Mouse (Mus musculus): ENCODE results near the gene Nfrkb. TPM values are rescaled to one million over a fixed set of nuclear protein-coding genes. Genes with fewer than 3 reads are reported as not detected.

Nfrkb gene
- polyA plus RNA-seq, 1 experiment from 2014 or later, result 27.5 TPM

DNA sequence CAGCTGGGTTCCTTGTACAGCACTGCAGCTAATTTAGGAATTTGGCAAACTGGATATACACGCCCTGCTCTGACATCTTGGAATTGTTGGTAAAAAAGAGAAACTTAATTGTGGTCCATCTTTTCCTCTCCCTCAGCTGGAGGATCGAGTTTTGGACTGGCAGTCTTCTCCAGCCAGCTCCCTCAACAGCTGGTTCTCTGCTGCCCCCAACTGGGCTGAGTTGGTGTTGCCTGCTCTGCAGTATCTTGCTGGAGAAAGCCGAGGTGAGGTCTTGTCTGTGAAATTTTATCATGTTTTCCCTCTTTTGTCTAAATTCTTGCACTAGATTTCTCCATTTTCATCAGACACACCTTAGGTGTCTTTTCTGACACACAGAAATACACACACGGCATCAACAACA lies 14.4 kb downstream of the Nfrkb start:
- Histone ChIP-seq H3K9me3 (ENCODE audit: control insufficient read depth, low read length) (no peaks in the 10 kb centered on the region), H3K4me3 (ENCODE audit: low read depth, low read length) (no peak overlapping the region), H3K4me1 (replicated peaks; ENCODE audit: control insufficient read depth, insufficient read depth, low read length) (no peaks in the 10 kb centered on the region), H3K4me2 (ENCODE audit: low read length) (no peak overlapping the region), H3K27ac (ENCODE audit: low read depth) (no peak overlapping the region), H3K36me3 (ENCODE audit: control insufficient read depth, insufficient read depth, low read length) (peaks cover 97% of the 10 kb centered on the region), H3K27me3 (replicated peaks; ENCODE audit: control insufficient read depth, insufficient read depth, low read length) (no peaks in the 10 kb centered on the region), H3K9ac (ENCODE audit: low read length) (no peak overlapping the region)
- DNase-seq (ENCODE audit: low spot score) (peak; percentile 91), ATAC-seq (replicated peaks; ENCODE audit: low FRiP score, low TSS enrichment, low read depth) (no peak)
- WGBS, result 55% methylated on average over 4 of the region's 4 CpGs

GRCm38 (mm10) chr9:31404311-31404710 lies 18.3 kb downstream of the Nfrkb start:
- no peak overlapping the region for H3K4me2 ChIP-seq (ENCODE audit: low read length)
- no peaks in the 10 kb centered on the region for H3K27me3 ChIP-seq (replicated peaks; ENCODE audit: control insufficient read depth, insufficient read depth, low read length)
- WGBS, result 78% methylated on average over 2 of the region's 2 CpGs
- no peaks in the 10 kb centered on the region for H3K4me1 ChIP-seq (replicated peaks; ENCODE audit: control insufficient read depth, insufficient read depth, low read length)
- peaks cover 82% of the 10 kb centered on the region for H3K36me3 ChIP-seq (ENCODE audit: control insufficient read depth, insufficient read depth, low read length)
- no peak overlapping the region for H3K9ac ChIP-seq (ENCODE audit: low read length)
- H3K4me3 ChIP-seq (ENCODE audit: low read depth, low read length), result no peak overlapping the region
- H3K9me3 ChIP-seq (ENCODE audit: control insufficient read depth, low read length), result no peaks in the 10 kb centered on the region
- DNase-seq (ENCODE audit: low spot score), result no peak
- no peak overlapping the region for H3K27ac ChIP-seq (ENCODE audit: low read depth)
- no peak for ATAC-seq (replicated peaks; ENCODE audit: low FRiP score, low TSS enrichment, low read depth)

GRCm38 (mm10) chr9:31405217-31405616 lies 19.2 kb downstream of the Nfrkb start:
- 61% methylated on average over 6 of the region's 6 CpGs for WGBS
- no peak overlapping the region for H3K4me2 ChIP-seq (ENCODE audit: low read length)
- H3K9ac ChIP-seq (ENCODE audit: low read length), result no peak overlapping the region
- H3K4me1 ChIP-seq (replicated peaks; ENCODE audit: control insufficient read depth, insufficient read depth, low read length), result no peaks in the 10 kb centered on the region
- no peak overlapping the region for H3K4me3 ChIP-seq (ENCODE audit: low read depth, low read length)
- H3K27ac ChIP-seq (ENCODE audit: low read depth), result no peak overlapping the region
- ATAC-seq (replicated peaks; ENCODE audit: low FRiP score, low TSS enrichment, low read depth), result no peak
- H3K36me3 ChIP-seq (ENCODE audit: control insufficient read depth, insufficient read depth, low read length), result peaks cover 83% of the 10 kb centered on the region
- no peaks in the 10 kb centered on the region for H3K9me3 ChIP-seq (ENCODE audit: control insufficient read depth, low read length)
- no peaks in the 10 kb centered on the region for H3K27me3 ChIP-seq (replicated peaks; ENCODE audit: control insufficient read depth, insufficient read depth, low read length)
- no peak for DNase-seq (ENCODE audit: low spot score)

- no peak overlapping the region for H3K4me2 ChIP-seq (ENCODE audit: low read length)
- 89% methylated on average over 4 of the region's 4 CpGs for WGBS
- H3K27me3 ChIP-seq (replicated peaks; ENCODE audit: control insufficient read depth, insufficient read depth, low read length), result no peaks in the 10 kb centered on the region
- ATAC-seq (replicated peaks; ENCODE audit: low FRiP score, low TSS enrichment, low read depth) (no peak), DNase-seq (ENCODE audit: low spot score) (no peak)
- H3K9ac ChIP-seq (ENCODE audit: low read length), result no peak overlapping the region
- no peak overlapping the region for H3K27ac ChIP-seq (ENCODE audit: low read depth)
- H3K36me3 ChIP-seq (ENCODE audit: control insufficient read depth, insufficient read depth, low read length), result peaks cover 93% of the 10 kb centered on the region
- H3K4me1 ChIP-seq (replicated peaks; ENCODE audit: control insufficient read depth, insufficient read depth, low read length), result no peaks in the 10 kb centered on the region
- H3K9me3 ChIP-seq (ENCODE audit: control insufficient read depth, low read length), result no peaks in the 10 kb centered on the region
- no peak overlapping the region for H3K4me3 ChIP-seq (ENCODE audit: low read depth, low read length)
These were observed 26.2 kb downstream of the Nfrkb start for GRCm38 (mm10) chr9:31412165-31412564.

GRCm38 (mm10) chr9:31418821-31419220 lies 32.8 kb downstream of the Nfrkb start:
- ATAC-seq (replicated peaks; ENCODE audit: low FRiP score, low TSS enrichment, low read depth) (no peak), DNase-seq (ENCODE audit: low spot score) (no peak)
- Histone ChIP-seq H3K9me3 (ENCODE audit: control insufficient read depth, low read length) (no peaks in the 10 kb centered on the region), H3K4me2 (ENCODE audit: low read length) (no peak overlapping the region), H3K4me3 (ENCODE audit: low read depth, low read length) (no peak overlapping the region), H3K9ac (ENCODE audit: low read length) (no peak overlapping the region), H3K36me3 (ENCODE audit: control insufficient read depth, insufficient read depth, low read length) (peaks cover 92% of the 10 kb centered on the region), H3K4me1 (replicated peaks; ENCODE audit: control insufficient read depth, insufficient read depth, low read length) (no peaks in the 10 kb centered on the region), H3K27me3 (replicated peaks; ENCODE audit: control insufficient read depth, insufficient read depth, low read length) (no peaks in the 10 kb centered on the region), H3K27ac (ENCODE audit: low read depth) (no peak overlapping the region)
- WGBS, result 97% methylated on average over 1 of the region's 1 CpGs

GRCm38 (mm10) chr9:31422143-31422542 lies 36.2 kb downstream of the Nfrkb start:
- Histone ChIP-seq H3K4me3 (ENCODE audit: low read depth, low read length) (no peak overlapping the region), H3K27me3 (replicated peaks; ENCODE audit: control insufficient read depth, insufficient read depth, low read length) (no peaks in the 10 kb centered on the region), H3K4me2 (ENCODE audit: low read length) (no peak overlapping the region), H3K36me3 (ENCODE audit: control insufficient read depth, insufficient read depth, low read length) (peaks cover 68% of the 10 kb centered on the region), H3K4me1 (replicated peaks; ENCODE audit: control insufficient read depth, insufficient read depth, low read length) (no peaks in the 10 kb centered on the region), H3K27ac (ENCODE audit: low read depth) (no peak overlapping the region), H3K9ac (ENCODE audit: low read length) (no peak overlapping the region), H3K9me3 (ENCODE audit: control insufficient read depth, low read length) (no peaks in the 10 kb centered on the region)
- ATAC-seq (replicated peaks; ENCODE audit: low FRiP score, low TSS enrichment, low read depth), result no peak
- WGBS, result 82% methylated on average over 5 of the region's 5 CpGs
- DNase-seq (ENCODE audit: low spot score), result no peak

GRCm38 (mm10) chr9:31428971-31429370 lies 43.0 kb downstream of the Nfrkb start:
- Histone ChIP-seq H3K4me2 (ENCODE audit: low read length) (no peak overlapping the region), H3K9me3 (ENCODE audit: control insufficient read depth, low read length) (no peaks in the 10 kb centered on the region), H3K36me3 (ENCODE audit: control insufficient read depth, insufficient read depth, low read length) (peaks cover 4% of the 10 kb centered on the region), H3K27me3 (replicated peaks; ENCODE audit: control insufficient read depth, insufficient read depth, low read length) (no peaks in the 10 kb centered on the region), H3K9ac (ENCODE audit: low read length) (no peak overlapping the region), H3K4me3 (ENCODE audit: low read depth, low read length) (no peak overlapping the region), H3K4me1 (replicated peaks; ENCODE audit: control insufficient read depth, insufficient read depth, low read length) (no peaks in the 10 kb centered on the region), H3K27ac (ENCODE audit: low read depth) (no peak overlapping the region)
- 84% methylated on average over 7 of the region's 7 CpGs for WGBS
- DNase-seq (ENCODE audit: low spot score) (no peak), ATAC-seq (replicated peaks; ENCODE audit: low FRiP score, low TSS enrichment, low read depth) (no peak)

DNA sequence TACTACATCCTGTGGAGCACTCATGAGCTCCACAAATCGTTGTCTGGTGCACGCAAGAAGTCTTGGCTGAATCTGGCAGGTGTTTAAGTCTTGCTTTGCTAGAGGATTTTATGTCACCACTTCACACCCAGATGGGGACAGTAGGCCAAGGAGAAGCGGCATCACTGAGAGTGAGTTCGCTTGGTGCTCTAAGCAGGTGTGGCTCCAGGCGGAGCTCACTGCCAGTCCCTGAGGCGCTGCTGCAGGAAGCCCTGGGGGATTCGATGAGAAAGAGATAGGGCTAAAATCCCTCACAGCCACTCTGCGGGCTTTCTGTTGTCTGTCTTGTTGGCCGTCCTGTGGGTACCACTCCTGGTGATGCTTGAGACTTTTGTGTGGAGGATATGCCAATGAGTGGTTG lies 44.0 kb downstream of the Nfrkb start:
- no peak overlapping the region for H3K27ac ChIP-seq (ENCODE audit: low read depth)
- H3K36me3 ChIP-seq (ENCODE audit: control insufficient read depth, insufficient read depth, low read length), result no peaks in the 10 kb centered on the region
- no peak overlapping the region for H3K9ac ChIP-seq (ENCODE audit: low read length)
- H3K9me3 ChIP-seq (ENCODE audit: control insufficient read depth, low read length), result no peaks in the 10 kb centered on the region
- ATAC-seq (replicated peaks; ENCODE audit: low FRiP score, low TSS enrichment, low read depth) (no peak), DNase-seq (ENCODE audit: low spot score) (no peak)
- no peak overlapping the region for H3K4me3 ChIP-seq (ENCODE audit: low read depth, low read length)
- no peaks in the 10 kb centered on the region for H3K27me3 ChIP-seq (replicated peaks; ENCODE audit: control insufficient read depth, insufficient read depth, low read length)
- 64% methylated on average over 9 of the region's 9 CpGs for WGBS
- H3K4me1 ChIP-seq (replicated peaks; ENCODE audit: control insufficient read depth, insufficient read depth, low read length), result no peaks in the 10 kb centered on the region
- H3K4me2 ChIP-seq (ENCODE audit: low read length), result no peak overlapping the region

DNA sequence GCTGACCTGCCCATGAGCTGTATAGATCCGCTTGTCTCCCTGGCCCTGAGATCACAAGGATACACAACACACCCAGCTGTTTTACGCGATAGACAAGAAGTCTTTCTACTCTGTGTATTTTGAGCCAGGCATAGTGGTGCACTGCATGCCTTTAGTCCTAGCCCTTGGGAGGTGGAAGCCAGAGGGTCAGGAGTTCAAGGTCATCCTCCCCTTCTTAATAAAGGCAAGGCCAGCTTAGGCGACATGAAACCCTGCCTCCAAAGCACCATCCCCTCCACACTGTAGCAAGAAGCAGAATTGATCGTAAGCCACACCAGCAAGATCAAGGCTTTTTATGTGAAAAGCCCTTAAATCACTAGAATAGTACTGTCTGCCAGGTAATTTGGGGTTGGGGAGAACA lies 45.8 kb downstream of the Nfrkb start:
- H3K9ac ChIP-seq (ENCODE audit: low read length), result no peak overlapping the region
- H3K27ac ChIP-seq (ENCODE audit: low read depth), result no peak overlapping the region
- no peaks in the 10 kb centered on the region for H3K36me3 ChIP-seq (ENCODE audit: control insufficient read depth, insufficient read depth, low read length)
- no peaks in the 10 kb centered on the region for H3K27me3 ChIP-seq (replicated peaks; ENCODE audit: control insufficient read depth, insufficient read depth, low read length)
- no peak overlapping the region for H3K4me2 ChIP-seq (ENCODE audit: low read length)
- no peak for DNase-seq (ENCODE audit: low spot score)
- H3K4me3 ChIP-seq (ENCODE audit: low read depth, low read length), result no peak overlapping the region
- ATAC-seq (replicated peaks; ENCODE audit: low FRiP score, low TSS enrichment, low read depth), result no peak
- no peaks in the 10 kb centered on the region for H3K9me3 ChIP-seq (ENCODE audit: control insufficient read depth, low read length)
- H3K4me1 ChIP-seq (replicated peaks; ENCODE audit: control insufficient read depth, insufficient read depth, low read length), result no peaks in the 10 kb centered on the region
- WGBS, result 78% methylated on average over 5 of the region's 5 CpGs

Measured in intestine, embryonic 14.5 days (tissue).